Mouse (Mus musculus): ENCODE measurements around the gene Camk2g. TPM values are rescaled to one million over a fixed set of nuclear protein-coding genes. Genes with fewer than 3 reads are reported as not detected.

Gene Camk2g
- polyA plus RNA-seq, 1 experiment from 2014 or later: 230 TPM

GRCm38 (mm10) chr14:20829523-20830366 is 35.9 kb upstream of the Camk2g start:
- ATAC-seq (ENCODE audit: low FRiP score): no peak
- no peaks in the 10 kb centered on the region for H3K4me1 ChIP-seq
- 86% methylated on average over 12 of the region's 12 CpGs for whole genome bisulfite sequencing
- H3K9me3 ChIP-seq (replicated peaks): no peaks in the 10 kb centered on the region
- no peak overlapping the region for H3K27ac ChIP-seq (replicated peaks)
- H3K4me2 ChIP-seq: no peak overlapping the region
- no peaks in the 10 kb centered on the region for H3K27me3 ChIP-seq (replicated peaks)
- H3K36me3 ChIP-seq: no peaks in the 10 kb centered on the region
- H3K4me3 ChIP-seq (replicated peaks): no peak overlapping the region
- H3K9ac ChIP-seq (replicated peaks): no peak overlapping the region

GRCm38 (mm10) chr14:20828524-20828923 is 34.6 kb upstream of the Camk2g start:
- Histone ChIP-seq H3K4me1 (no peaks in the 10 kb centered on the region), H3K9ac (replicated peaks) (no peak overlapping the region), H3K9me3 (replicated peaks) (no peaks in the 10 kb centered on the region), H3K27ac (replicated peaks) (no peak overlapping the region), H3K4me2 (no peak overlapping the region), H3K27me3 (replicated peaks) (no peaks in the 10 kb centered on the region), H3K4me3 (replicated peaks) (no peak overlapping the region), H3K36me3 (no peaks in the 10 kb centered on the region)
- no peak for ATAC-seq (ENCODE audit: low FRiP score)
- WGBS: 87% methylated on average over 3 of the region's 3 CpGs

GRCm38 (mm10) chr14:20827491-20827890 is 33.6 kb upstream of the Camk2g start:
- H3K9ac ChIP-seq (replicated peaks): no peak overlapping the region
- H3K4me3 ChIP-seq (replicated peaks): no peak overlapping the region
- H3K4me2 ChIP-seq: no peak overlapping the region
- 81% methylated on average over 5 of the region's 5 CpGs for WGBS
- H3K9me3 ChIP-seq (replicated peaks): no peaks in the 10 kb centered on the region
- no peaks in the 10 kb centered on the region for H3K36me3 ChIP-seq
- no peaks in the 10 kb centered on the region for H3K4me1 ChIP-seq
- ATAC-seq (ENCODE audit: low FRiP score): no peak
- no peak overlapping the region for H3K27ac ChIP-seq (replicated peaks)
- H3K27me3 ChIP-seq (replicated peaks): no peaks in the 10 kb centered on the region

GRCm38 (mm10) chr14:20827061-20827460 is 33.2 kb upstream of the Camk2g start:
- Histone ChIP-seq H3K4me2 (no peak overlapping the region), H3K4me1 (no peaks in the 10 kb centered on the region), H3K9ac (replicated peaks) (no peak overlapping the region), H3K27ac (replicated peaks) (no peak overlapping the region), H3K4me3 (replicated peaks) (no peak overlapping the region), H3K27me3 (replicated peaks) (no peaks in the 10 kb centered on the region), H3K36me3 (no peaks in the 10 kb centered on the region), H3K9me3 (replicated peaks) (no peaks in the 10 kb centered on the region)
- 85% methylated on average over 8 of the region's 8 CpGs for WGBS
- no peak for ATAC-seq (ENCODE audit: low FRiP score)

GRCm38 (mm10) chr14:20825516-20825915 is 31.6 kb upstream of the Camk2g start:
- H3K4me1 ChIP-seq: no peaks in the 10 kb centered on the region
- 89% methylated on average over 2 of the region's 2 CpGs for WGBS
- H3K27me3 ChIP-seq (replicated peaks): no peaks in the 10 kb centered on the region
- no peak overlapping the region for H3K4me3 ChIP-seq (replicated peaks)
- H3K9me3 ChIP-seq (replicated peaks): no peaks in the 10 kb centered on the region
- H3K36me3 ChIP-seq: no peaks in the 10 kb centered on the region
- H3K27ac ChIP-seq (replicated peaks): no peak overlapping the region
- H3K9ac ChIP-seq (replicated peaks): no peak overlapping the region
- no peak overlapping the region for H3K4me2 ChIP-seq
- ATAC-seq (ENCODE audit: low FRiP score): no peak

- no peaks in the 10 kb centered on the region for H3K4me1 ChIP-seq
- no peaks in the 10 kb centered on the region for H3K9me3 ChIP-seq (replicated peaks)
- no peak overlapping the region for H3K4me2 ChIP-seq
- whole genome bisulfite sequencing: 93% methylated on average over 1 of the region's 1 CpGs
- H3K27me3 ChIP-seq (replicated peaks): no peaks in the 10 kb centered on the region
- H3K4me3 ChIP-seq (replicated peaks): no peak overlapping the region
- ATAC-seq (ENCODE audit: low FRiP score): no peak
- no peaks in the 10 kb centered on the region for H3K36me3 ChIP-seq
- no peak overlapping the region for H3K9ac ChIP-seq (replicated peaks)
- H3K27ac ChIP-seq (replicated peaks): no peak overlapping the region
Observed at GRCm38 (mm10) chr14:20824517-20824916, 30.6 kb upstream of the Camk2g start.

GRCm38 (mm10) chr14:20815448-20815847 is 21.6 kb upstream of the Camk2g start:
- Histone ChIP-seq H3K27ac (replicated peaks) (no peak overlapping the region), H3K27me3 (replicated peaks) (no peaks in the 10 kb centered on the region), H3K9me3 (replicated peaks) (0 out of 2 replicates have a peak, but pooled peaks cover 5% of the 10 kb centered on the region), H3K9ac (replicated peaks) (no peak overlapping the region), H3K4me3 (replicated peaks) (no peak overlapping the region), H3K4me2 (no peak overlapping the region), H3K4me1 (no peaks in the 10 kb centered on the region), H3K36me3 (no peaks in the 10 kb centered on the region)
- no peak for ATAC-seq (ENCODE audit: low FRiP score)
- WGBS: 82% methylated on average over 3 of the region's 3 CpGs

- ATAC-seq (ENCODE audit: low FRiP score): no peak
- H3K4me2 ChIP-seq: no peak overlapping the region
- H3K27ac ChIP-seq (replicated peaks): no peak overlapping the region
- H3K9ac ChIP-seq (replicated peaks): no peak overlapping the region
- 0 out of 2 replicates have a peak, but pooled peaks cover 2% of the 10 kb centered on the region for H3K9me3 ChIP-seq (replicated peaks)
- no peaks in the 10 kb centered on the region for H3K4me1 ChIP-seq
- H3K4me3 ChIP-seq (replicated peaks): no peak overlapping the region
- no peaks in the 10 kb centered on the region for H3K36me3 ChIP-seq
- 63% methylated on average over 7 of the region's 7 CpGs for WGBS
- H3K27me3 ChIP-seq (replicated peaks): no peaks in the 10 kb centered on the region
Observed at GRCm38 (mm10) chr14:20811779-20812406, 18.0 kb upstream of the Camk2g start.

GRCm38 (mm10) chr14:20811236-20811635 is 17.3 kb upstream of the Camk2g start:
- Histone ChIP-seq H3K27me3 (replicated peaks) (no peaks in the 10 kb centered on the region), H3K9ac (replicated peaks) (no peak overlapping the region), H3K4me1 (0 out of 2 replicates have a peak, but pooled peaks cover under 1% of the 10 kb centered on the region), H3K9me3 (replicated peaks) (no peaks in the 10 kb centered on the region), H3K4me3 (replicated peaks) (no peak overlapping the region), H3K27ac (replicated peaks) (no peak overlapping the region), H3K36me3 (no peaks in the 10 kb centered on the region), H3K4me2 (no peak overlapping the region)
- WGBS: 88% methylated on average over 8 of the region's 8 CpGs
- ATAC-seq (ENCODE audit: low FRiP score): no peak

- no peak overlapping the region for H3K4me2 ChIP-seq
- no peak for ATAC-seq (ENCODE audit: low FRiP score)
- no peaks in the 10 kb centered on the region for H3K27me3 ChIP-seq (replicated peaks)
- no peak overlapping the region for H3K4me3 ChIP-seq (replicated peaks)
- H3K4me1 ChIP-seq: peaks cover 8% of the 10 kb centered on the region
- H3K27ac ChIP-seq (replicated peaks): no peak overlapping the region
- H3K9me3 ChIP-seq (replicated peaks): no peaks in the 10 kb centered on the region
- no peaks in the 10 kb centered on the region for H3K36me3 ChIP-seq
- no peak overlapping the region for H3K9ac ChIP-seq (replicated peaks)
Observed at GRCm38 (mm10) chr14:20809820-20810219, 15.9 kb upstream of the Camk2g start.

- H3K36me3 ChIP-seq: no peaks in the 10 kb centered on the region
- no peaks in the 10 kb centered on the region for H3K27me3 ChIP-seq (replicated peaks)
- no peaks in the 10 kb centered on the region for H3K9me3 ChIP-seq (replicated peaks)
- no peak overlapping the region for H3K27ac ChIP-seq (replicated peaks)
- no peak overlapping the region for H3K4me3 ChIP-seq (replicated peaks)
- H3K4me2 ChIP-seq: no peak overlapping the region
- no peak overlapping the region for H3K9ac ChIP-seq (replicated peaks)
- 81% methylated on average over 4 of the region's 4 CpGs for WGBS
- H3K4me1 ChIP-seq: peaks cover 8% of the 10 kb centered on the region
- ATAC-seq (ENCODE audit: low FRiP score): no peak
Observed at GRCm38 (mm10) chr14:20809349-20809748, 15.5 kb upstream of the Camk2g start.
